Mouse (Mus musculus) forebrain, postnatal 0 days (tissue): ENCODE measurements at regions not wholly inside any gene's neighbourhood (a gene's known extent, or its start where the extent isn't known, plus 50 kb on each side); places are given as distances from the start of the nearest gene placed in this dataset.

Source experiments
- ATAC-seq: fragments of 200-750 bp; cut with Nextera tagmentation; 2 replicates; pipeline ENCODE4 v1.8.0; 2017; ENCODE audit warnings: mild to moderate bottlenecking, moderate library complexity
- DNase-seq: peaks from one replicate; pipeline ENCODE4 v3.0.0-alpha.2; 2015
- H3K27ac ChIP-seq: fragments of 300-500 bp; sonication (generic); 2 replicates; pipeline ENCODE4 v1.5.1; 2014; ENCODE audit warnings: low read depth, mild to moderate bottlenecking, antibody characterized with exemption, low read length, moderate library complexity, mixed read lengths
- H3K27me3 ChIP-seq: fragments of 300-500 bp; sonication (generic); 2 replicates; pipeline ENCODE4 v1.6.1; 2014; ENCODE audit warnings: mild to moderate bottlenecking, low read length, mixed read lengths; ENCODE audit not compliant: insufficient read depth
- H3K36me3 ChIP-seq: fragments of 300-500 bp; sonication (generic); 2 replicates; pipeline ENCODE4 v1.6.1; 2014; ENCODE audit warnings: mild to moderate bottlenecking, moderate library complexity; ENCODE audit not compliant: insufficient read depth
- H3K4me1 ChIP-seq: fragments of 300-500 bp; sonication (generic); 2 replicates; pipeline ENCODE4 v1.6.1; 2014; ENCODE audit warnings: antibody characterized with exemption; ENCODE audit not compliant: insufficient read depth
- H3K4me2 ChIP-seq: fragments of 300-500 bp; sonication (generic); 2 replicates; pipeline ENCODE4 v1.6.1; 2014; ENCODE audit warnings: low read depth, mild to moderate bottlenecking, moderate library complexity
- H3K4me3 ChIP-seq: fragments of 300-500 bp; sonication (generic); 2 replicates; pipeline ENCODE4 v1.5.1; 2014; ENCODE audit warnings: low read depth, low read length, mixed read lengths
- H3K9ac ChIP-seq: fragments of 300-500 bp; sonication (generic); 2 replicates; pipeline ENCODE4 v1.6.1; 2014; ENCODE audit warnings: mild to moderate bottlenecking
- H3K9me3 ChIP-seq: fragments of 300-500 bp; sonication (generic); 2 replicates; pipeline ENCODE4 v1.6.1; 2016; ENCODE audit warnings: low read length
- CTCF ChIP-seq: sonication (generic); IDR thresholded peaks from 2 replicates; pipeline ENCODE4 v1.5.1; 2016; ENCODE audit warnings: antibody characterized with exemption, control low read depth, low read depth
- WGBS: fragments of 180-500 bp; shearing (Covaris S2); extraction: QIAGEN DNeasy Blood & Tissue Kit; methylation state at CpG from one replicate; pipeline ENCODE4 v1.1.7; 2014; 5-methylcytosine and 5-hydroxymethylcytosine counted together

DNA sequence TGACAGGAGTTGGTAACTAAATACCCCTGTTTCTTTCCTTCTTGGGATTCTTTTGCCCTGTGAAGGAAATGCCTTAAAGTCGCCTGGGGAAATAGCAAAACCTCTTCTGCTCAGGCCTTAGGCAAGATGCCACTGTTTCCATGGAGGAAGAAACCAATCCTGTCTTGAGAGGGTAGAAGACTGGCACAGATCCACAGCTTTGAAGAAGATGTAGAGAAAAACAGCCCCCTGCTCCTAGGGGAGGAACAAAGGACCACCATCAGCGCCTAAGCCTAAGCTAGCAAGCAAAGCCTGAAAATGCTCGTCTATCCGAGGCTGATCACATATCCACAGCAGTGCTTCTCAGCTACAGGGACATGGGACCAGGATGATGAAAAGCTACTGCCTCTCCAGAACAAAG, 268.0 kb upstream of the Tank start:
- H3K4me1 ChIP-seq = no peaks in the 10 kb centered on the region
- WGBS = 52% methylated on average over 4 of the region's 4 CpGs
- no peaks in the 10 kb centered on the region for H3K9me3 ChIP-seq
- H3K9ac ChIP-seq = no peak overlapping the region
- ATAC-seq (no peak), DNase-seq (peak; percentile 49)
- H3K27me3 ChIP-seq = no peaks in the 10 kb centered on the region
- H3K4me2 ChIP-seq = no peak overlapping the region
- H3K4me3 ChIP-seq = no peak overlapping the region
- no peak for TF ChIP-seq CTCF
- H3K27ac ChIP-seq = no peak overlapping the region
- H3K36me3 ChIP-seq = no peaks in the 10 kb centered on the region

GRCm38 (mm10) chr2:61309219-61309618, 269.2 kb upstream of the Tank start:
- H3K27me3 ChIP-seq = no peaks in the 10 kb centered on the region
- no peak overlapping the region for H3K27ac ChIP-seq
- WGBS = 89% methylated on average over 2 of the region's 2 CpGs
- H3K36me3 ChIP-seq = no peaks in the 10 kb centered on the region
- no peak for TF ChIP-seq CTCF
- H3K4me1 ChIP-seq = no peaks in the 10 kb centered on the region
- ATAC-seq = no peak
- no peak for DNase-seq
- H3K4me2 ChIP-seq = no peak overlapping the region
- H3K9ac ChIP-seq = no peak overlapping the region
- no peaks in the 10 kb centered on the region for H3K9me3 ChIP-seq
- no peak overlapping the region for H3K4me3 ChIP-seq

DNA sequence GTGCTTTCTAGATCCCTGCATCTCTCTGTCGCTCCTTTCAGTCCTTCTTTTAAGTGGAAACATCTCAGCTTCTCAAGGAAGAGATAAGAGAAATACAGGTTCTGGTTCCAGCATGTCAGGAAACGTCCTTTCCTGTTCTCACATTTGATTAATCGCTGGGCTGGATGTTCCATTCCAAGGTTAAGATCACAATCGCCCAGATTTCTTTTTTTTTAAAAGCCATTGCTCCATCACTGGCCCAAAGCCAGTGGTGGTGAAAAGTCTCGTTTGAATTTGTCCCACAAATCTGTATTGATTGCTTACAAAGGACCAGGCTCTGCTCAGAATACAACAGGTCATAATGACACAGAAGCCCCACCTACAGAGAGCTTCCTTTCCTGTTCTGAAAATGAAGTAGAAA, 281.2 kb upstream of the Tank start:
- WGBS = 68% methylated on average over 5 of the region's 5 CpGs
- no peak for TF ChIP-seq CTCF

DNA sequence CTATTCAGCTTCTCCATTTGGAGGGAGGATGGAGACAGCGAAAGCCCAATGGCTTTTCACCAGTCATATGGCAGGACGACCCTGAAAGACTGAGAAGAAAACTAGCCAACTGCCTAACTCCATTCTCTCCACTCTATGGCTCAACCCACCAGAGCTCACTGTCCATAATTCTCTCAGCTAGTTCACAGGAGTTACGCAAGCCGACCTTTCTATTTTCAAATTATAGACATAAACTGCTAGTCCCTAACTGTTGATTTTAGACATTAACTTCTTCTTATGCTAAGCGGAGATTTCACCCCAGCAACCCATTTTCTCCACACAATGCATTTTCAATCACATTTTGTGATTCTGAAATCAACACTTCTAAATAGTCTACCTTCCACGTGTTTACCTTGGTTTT, 281.8 kb upstream of the Tank start:
- no peaks in the 10 kb centered on the region for H3K4me1 ChIP-seq
- TF ChIP-seq CTCF = no peak
- H3K27me3 ChIP-seq = no peaks in the 10 kb centered on the region
- no peak overlapping the region for H3K27ac ChIP-seq
- ATAC-seq (no peak), DNase-seq (no peak)
- no peak overlapping the region for H3K4me2 ChIP-seq
- no peak overlapping the region for H3K4me3 ChIP-seq
- H3K9ac ChIP-seq = no peak overlapping the region
- no peaks in the 10 kb centered on the region for H3K9me3 ChIP-seq
- WGBS = 87% methylated on average over 6 of the region's 6 CpGs
- no peaks in the 10 kb centered on the region for H3K36me3 ChIP-seq

More for the DNA sequence above, 281.2 kb upstream of the Tank start:
- no peak overlapping the region for H3K4me3 ChIP-seq
- H3K9me3 ChIP-seq = no peaks in the 10 kb centered on the region
- DNase-seq (no peak), ATAC-seq (no peak)
- H3K9ac ChIP-seq = no peak overlapping the region
- H3K36me3 ChIP-seq = no peaks in the 10 kb centered on the region
- H3K4me2 ChIP-seq = no peak overlapping the region
- no peak overlapping the region for H3K27ac ChIP-seq
- H3K4me1 ChIP-seq = no peaks in the 10 kb centered on the region
- H3K27me3 ChIP-seq = no peaks in the 10 kb centered on the region

- Histone ChIP-seq H3K9ac (no peak overlapping the region), H3K4me1 (no peaks in the 10 kb centered on the region), H3K27ac (no peak overlapping the region), H3K9me3 (no peaks in the 10 kb centered on the region), H3K4me3 (no peak overlapping the region), H3K4me2 (no peak overlapping the region), H3K36me3 (no peaks in the 10 kb centered on the region), H3K27me3 (no peaks in the 10 kb centered on the region)
- 53% methylated on average over 6 of the region's 6 CpGs for WGBS
- no peak for TF ChIP-seq CTCF
- ATAC-seq (no peak), DNase-seq (no peak)
Measured at GRCm38 (mm10) chr2:61295261-61295964, 283.0 kb upstream of the Tank start.

- H3K27ac ChIP-seq = no peak overlapping the region
- H3K4me2 ChIP-seq = no peak overlapping the region
- no peak overlapping the region for H3K4me3 ChIP-seq
- no peak overlapping the region for H3K9ac ChIP-seq
- no peak for TF ChIP-seq CTCF
- H3K9me3 ChIP-seq = no peaks in the 10 kb centered on the region
- no peaks in the 10 kb centered on the region for H3K27me3 ChIP-seq
- no peak for ATAC-seq
- no peaks in the 10 kb centered on the region for H3K4me1 ChIP-seq
- WGBS = 80% methylated on average over 2 of the region's 2 CpGs
- no peaks in the 10 kb centered on the region for H3K36me3 ChIP-seq
- DNase-seq = no peak
Measured at GRCm38 (mm10) chr2:61288246-61288645, 290.1 kb upstream of the Tank start.

GRCm38 (mm10) chr2:61284706-61285105, 293.7 kb upstream of the Tank start:
- Histone ChIP-seq H3K4me3 (no peak overlapping the region), H3K27ac (no peak overlapping the region), H3K9me3 (no peaks in the 10 kb centered on the region), H3K9ac (no peak overlapping the region), H3K27me3 (no peaks in the 10 kb centered on the region), H3K4me2 (0 out of 2 replicates have a peak overlapping the region, but pooled peaks have one; percentile 34), H3K4me1 (no peaks in the 10 kb centered on the region), H3K36me3 (no peaks in the 10 kb centered on the region)
- WGBS = 53% methylated on average over 6 of the region's 6 CpGs
- ATAC-seq = no peak
- no peak for DNase-seq
- no peak for TF ChIP-seq CTCF
